Mouse (Mus musculus) small intestine, adult 2 months (tissue): ENCODE data around the gene Bcas1.

Experiments used
- CTCF ChIP-seq: fragments of 200-500 bp; IDR thresholded peaks from 2 replicates; pipeline ENCODE4 v1.5.1; 2012; ENCODE audit warnings: low read depth, mild to moderate bottlenecking, control low read depth, inconsistent platforms, low read length, moderate library complexity, mixed read lengths; ENCODE audit not compliant: insufficient replicate concordance, insufficient read length; ENCODE audit errors: extremely low read depth
- POLR2A ChIP-seq: fragments of 200-500 bp; IDR thresholded peaks from 2 replicates; pipeline ENCODE4 v1.6.1; 2012; ENCODE audit warnings: low read depth, mild to moderate bottlenecking, control low read depth, inconsistent platforms, low read length, moderate library complexity

- TF ChIP-seq POLR2A = no peak
- no peak for TF ChIP-seq CTCF
Measured at GRCm38 (mm10) chr2:170445861-170446260, 18.2 kb upstream of the Bcas1 start.
